Mouse (Mus musculus): Measurements from ENCODE around the gene Usp44.
"Not testable (repeated sequence)": the region's sequence is repeated elsewhere in the genome, so short reads cannot be mapped to it uniquely, and the experiment has no call there.

Gene Usp44
- long read RNA-seq, experiment 1, result 0 reads
- long read RNA-seq, experiment 2, result 0 reads

DNA sequence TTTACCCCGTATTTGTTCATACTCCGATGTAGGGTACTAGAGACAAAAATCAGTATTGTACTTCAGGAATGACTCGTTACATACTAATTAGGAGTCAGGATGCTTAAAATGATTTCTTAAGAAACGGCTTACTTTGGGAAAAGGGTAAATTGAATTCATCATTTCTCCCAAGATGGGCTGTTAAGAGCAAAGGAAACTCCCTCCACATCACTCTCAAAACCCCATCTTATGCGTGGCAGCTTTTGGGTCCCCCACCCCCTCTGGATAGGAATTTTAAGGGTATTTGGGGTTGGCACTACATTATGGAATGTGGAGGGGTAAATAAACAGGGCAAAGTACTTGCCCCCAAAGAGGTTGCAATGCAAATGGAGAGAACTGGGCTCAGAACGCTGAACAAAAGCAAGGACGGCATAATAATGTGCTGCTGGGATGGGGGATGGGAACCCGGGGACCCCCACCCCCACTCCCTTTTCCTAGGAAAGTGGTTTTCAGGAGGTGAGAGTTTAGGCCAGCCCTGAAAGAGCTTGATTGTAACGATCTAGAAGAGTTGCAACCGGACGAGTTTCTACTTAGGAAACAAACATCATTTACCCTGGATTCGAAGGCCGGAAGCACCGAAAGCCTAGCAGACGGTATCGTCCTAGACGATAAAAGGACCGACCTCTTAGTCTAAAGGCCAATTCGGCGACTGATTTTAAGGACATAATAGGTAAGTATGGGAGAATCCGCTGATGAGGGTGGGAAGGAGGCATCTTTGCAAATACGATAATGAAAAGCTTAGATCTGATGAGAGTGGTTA, at the start of gene Usp44:
TSS of gene Usp44 (plus strand) at position 625 of the 799 bp plus-strand sequence.
- intact Hi-C loops (cut with DNase I), result no loop called here

DNA sequence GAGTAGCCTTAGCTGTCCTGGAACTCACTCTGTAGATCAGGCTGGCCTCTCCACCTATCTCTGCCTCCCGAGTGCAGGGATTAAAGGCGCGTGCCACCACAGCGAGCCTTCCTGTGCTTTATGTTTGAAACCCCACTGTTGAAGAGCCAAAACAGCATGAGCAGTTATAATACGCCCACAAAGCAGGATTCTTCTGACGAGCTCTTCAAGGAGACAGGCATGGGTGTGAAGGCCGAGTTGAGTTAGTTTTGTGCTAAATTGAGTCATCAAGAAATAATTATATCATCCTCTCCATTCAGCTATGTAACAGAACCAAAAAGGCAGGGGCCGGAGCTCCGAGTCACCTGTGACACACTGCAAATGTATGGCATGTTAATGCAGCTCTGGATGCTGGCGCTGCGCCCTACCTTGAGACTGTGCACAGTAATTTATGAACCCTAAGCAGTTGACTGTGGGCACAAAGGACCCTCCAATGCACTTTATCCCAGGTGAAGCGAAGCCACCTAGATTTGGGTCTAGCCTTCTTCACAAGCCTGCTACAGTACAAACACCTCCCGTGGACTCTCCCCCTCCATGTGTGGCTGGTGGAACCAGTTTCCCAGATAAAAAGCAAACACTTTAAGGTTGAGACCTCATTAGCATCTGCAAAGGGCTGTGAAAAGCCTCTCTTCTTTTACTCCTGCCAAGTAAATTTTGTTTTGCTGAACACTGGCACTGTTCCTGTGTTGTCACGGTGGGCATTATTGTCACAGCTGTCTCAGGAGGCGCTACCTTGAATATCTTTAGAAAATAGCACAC, 47.9 kb upstream of the Usp44 start:
- intact Hi-C loops (cut with DNase I), result no loop called here

DNA sequence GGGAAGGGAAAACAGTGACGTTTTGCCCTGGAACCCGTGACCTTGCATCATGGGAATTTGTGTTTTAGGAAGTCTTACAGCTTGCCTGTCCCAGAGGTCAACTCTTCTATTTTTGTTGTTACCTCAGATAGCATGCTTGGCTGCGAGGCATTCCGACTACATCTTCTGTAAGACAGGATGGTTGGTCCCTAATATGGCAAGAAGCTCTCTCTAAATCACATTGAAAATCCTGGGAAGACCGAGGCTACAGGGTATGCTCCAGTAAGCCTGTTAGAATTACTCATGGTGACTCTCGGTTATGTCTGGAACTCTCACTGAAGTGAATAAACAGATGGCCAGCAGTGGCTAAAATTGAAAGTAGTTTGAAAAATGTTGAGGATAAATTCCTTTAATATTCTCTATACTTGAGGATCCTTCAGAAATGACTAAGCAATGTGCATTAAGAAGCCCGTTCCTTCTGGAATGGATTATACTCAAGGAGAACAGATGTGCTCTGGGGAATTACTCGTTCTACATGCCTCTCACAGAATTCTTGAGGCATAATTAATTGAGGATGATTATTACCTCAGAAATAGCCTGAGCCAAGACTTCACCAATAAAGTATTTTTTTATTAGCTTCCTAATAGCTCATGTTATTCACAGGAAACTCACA, 31.5 kb upstream of the Usp44 start:
- intact Hi-C loops (cut with DNase I), result no loop called here

DNA sequence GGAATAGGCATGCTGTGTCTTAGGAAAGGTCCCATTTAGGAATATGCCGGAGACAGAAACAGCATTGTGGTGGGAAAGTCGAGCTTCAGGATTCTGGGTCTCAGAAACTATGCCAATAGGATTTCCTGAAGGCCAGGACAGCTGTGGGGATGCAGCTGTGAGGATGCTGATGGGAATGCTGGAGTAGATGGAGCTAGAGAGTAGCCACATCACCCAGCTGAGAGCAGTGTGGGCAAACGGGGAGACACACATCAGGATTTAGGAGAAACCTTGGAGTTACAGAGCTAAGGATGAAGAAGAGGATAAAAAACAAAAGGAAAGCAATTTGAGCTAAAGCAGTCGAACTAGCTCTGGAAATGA, 31.0 kb upstream of the Usp44 start:
- intact Hi-C loops (cut with DNase I), result no loop called here

DNA sequence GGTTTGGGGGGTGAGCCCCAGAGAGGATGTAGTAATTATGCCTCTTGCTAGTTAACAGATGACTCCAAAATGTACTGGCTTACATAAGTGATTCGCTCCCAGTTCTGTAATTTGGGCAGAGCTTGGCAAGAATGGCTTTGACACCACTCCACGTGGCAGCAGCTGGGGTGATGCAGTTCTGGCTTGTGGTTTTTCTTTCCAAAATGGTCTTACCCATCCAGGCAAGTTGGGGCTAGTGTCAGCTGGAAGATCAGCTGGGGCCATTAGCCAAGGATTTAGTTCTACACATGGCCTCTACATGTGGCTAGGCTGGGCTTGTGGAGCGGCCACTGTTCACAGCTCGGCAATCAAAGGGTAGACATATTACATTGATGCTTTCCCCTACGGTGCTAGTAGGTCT, 30.5 kb upstream of the Usp44 start:
- intact Hi-C loops (cut with DNase I), result no loop called here

DNA sequence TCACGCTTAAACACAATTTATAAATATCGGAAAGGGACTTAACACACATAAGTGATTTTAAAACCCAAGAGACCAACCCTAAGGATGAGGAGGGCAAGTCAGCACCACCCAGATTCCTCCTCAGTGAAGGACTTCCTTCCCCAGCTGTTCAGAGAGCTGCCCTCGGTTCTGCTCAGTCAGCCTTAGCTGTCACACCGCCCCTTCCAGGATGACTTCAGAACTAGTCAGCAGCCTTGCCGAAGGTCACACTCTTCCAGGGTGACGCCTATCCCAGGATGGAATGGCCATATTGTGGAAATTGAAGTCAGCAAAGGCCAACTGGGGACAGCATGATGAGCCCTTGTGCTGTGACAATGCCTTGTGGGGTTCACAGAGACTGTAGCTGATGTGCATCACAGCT, 28.2 kb upstream of the Usp44 start:
- intact Hi-C loops (cut with DNase I), result no loop called here

DNA sequence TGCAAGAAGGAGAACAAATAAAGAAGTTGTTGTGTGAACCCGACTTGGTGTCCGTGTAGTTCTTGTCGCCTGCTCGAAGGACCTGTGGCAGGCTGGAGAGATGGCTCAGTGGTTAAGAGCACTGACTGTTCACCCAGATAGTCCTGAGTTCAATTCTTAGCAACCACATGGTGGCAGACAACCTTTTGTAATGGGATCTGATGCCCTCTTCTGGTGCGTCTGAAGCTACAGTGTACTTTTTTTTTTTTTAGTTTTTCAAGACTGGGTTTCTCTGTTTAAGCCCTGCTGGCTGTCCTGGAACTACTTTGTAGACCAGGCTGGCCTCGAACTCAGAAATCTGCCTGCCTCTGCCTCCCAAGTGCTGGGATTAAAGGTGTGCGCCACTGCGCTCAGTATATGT, 21.9 kb upstream of the Usp44 start:
- intact Hi-C loops (cut with DNase I), result not testable (repeated sequence)

DNA sequence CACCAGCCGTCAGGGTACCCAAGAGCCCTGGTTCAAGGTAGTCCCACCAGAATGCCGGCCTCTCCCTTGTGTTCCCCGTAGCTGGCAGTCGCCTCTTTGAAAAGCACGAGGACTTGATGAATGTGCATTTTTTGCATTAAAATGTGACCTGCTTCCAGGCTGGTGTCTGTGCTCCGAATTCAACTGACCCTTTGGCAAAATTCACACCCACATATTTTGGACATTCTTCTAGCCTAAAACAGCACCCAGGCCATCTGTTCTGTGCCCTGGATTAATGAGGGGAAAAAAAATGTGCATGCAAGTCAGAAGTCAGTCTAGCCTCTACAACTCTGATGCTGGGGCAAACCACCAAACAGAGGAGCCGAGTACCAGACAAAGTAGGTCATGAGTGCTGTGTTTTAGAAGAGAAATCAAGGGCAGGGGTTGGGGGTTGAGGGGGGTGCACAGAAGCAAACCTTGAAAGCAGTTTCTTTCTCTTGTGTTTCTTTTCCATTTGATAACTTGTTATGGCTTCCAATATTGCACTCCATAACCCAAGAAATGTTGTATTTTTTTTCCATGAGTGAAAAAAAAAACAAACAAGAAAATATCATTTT, 20.7 kb upstream of the Usp44 start:
- intact Hi-C loops (cut with DNase I), result loop anchor here (5.0 to 10.0 kb wide), 2 partner anchors 154 to 218 kb away; no protein-coding TSS in a partner anchor

DNA sequence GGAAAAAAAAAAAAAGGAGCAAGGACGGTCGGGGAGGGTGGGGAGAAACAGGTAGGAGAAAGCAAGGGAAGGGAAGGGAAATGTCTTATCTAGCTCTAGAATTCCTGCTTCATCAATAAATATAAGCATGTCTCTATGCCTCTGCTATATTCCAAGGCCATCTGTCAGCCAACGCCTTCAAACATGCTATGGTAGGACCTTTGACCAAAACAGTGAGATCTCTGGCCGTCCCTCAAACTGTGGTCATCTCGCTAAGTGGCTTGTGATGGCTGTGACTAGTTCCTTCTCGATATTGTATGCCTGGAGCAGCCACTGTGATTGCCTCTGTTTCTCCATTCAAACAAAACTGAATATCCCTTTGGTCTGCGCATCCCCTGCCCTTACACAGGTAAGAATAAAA, 19.3 kb upstream of the Usp44 start:
- intact Hi-C loops (cut with DNase I), result loop anchor here (5.0 to 10.0 kb wide), 2 partner anchors 153 to 220 kb away; no protein-coding TSS in a partner anchor

DNA sequence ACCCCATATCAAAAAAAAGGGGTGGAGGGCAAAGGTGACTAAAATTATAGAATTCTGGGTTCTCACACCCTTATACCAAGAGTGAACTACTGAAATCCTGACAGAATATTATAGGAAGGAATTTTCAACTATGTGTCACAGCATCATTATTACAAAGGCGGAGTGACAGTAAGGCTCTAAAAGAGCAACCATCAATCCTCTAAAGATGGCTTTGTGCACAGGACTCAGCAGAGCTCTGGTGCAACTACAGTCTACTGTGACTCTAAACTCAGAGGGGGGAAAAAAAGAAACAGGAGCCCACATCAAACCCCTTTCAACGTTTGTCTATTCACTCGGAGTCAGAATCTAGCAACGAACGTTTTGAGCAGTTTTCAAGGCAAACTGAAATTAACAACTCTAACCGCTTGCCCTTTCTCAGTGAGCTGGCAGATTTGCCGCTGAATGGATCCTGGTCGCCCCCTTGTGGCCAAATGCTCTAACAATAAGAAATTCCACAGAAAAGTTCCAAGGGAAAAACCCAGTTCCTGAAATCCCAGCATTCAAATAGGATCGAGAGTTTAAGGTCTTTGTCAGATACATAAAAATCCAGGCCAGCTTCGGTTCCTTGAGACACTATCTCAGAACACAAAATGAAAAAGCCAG, 18.5 kb upstream of the Usp44 start:
- intact Hi-C loops (cut with DNase I), result loop anchor here (5.0 to 10.0 kb wide), 2 partner anchors 152 to 221 kb away; no protein-coding TSS in a partner anchor

DNA sequence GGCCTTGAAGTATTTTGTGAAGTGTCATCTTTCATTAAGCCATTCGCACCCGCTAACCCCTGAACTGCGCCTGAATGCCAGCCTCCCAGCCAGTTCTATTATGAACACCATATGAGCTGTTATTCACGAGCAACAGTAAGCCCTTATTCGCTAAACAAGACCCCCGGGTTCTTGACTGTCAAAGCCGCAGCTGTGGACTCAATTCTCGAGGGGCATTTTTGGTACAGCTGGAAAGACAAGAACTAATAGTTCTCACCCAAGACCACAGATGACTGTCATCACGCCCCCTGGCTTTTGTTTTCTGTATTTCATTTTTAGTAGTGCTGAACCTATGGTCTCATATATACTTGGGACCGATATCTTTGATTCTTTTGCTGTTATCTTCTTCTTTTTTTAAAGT, 17.6 kb upstream of the Usp44 start:
- intact Hi-C loops (cut with DNase I), result loop anchor here (5.0 to 10.0 kb wide), 2 partner anchors 151 to 221 kb away; no protein-coding TSS in a partner anchor

DNA sequence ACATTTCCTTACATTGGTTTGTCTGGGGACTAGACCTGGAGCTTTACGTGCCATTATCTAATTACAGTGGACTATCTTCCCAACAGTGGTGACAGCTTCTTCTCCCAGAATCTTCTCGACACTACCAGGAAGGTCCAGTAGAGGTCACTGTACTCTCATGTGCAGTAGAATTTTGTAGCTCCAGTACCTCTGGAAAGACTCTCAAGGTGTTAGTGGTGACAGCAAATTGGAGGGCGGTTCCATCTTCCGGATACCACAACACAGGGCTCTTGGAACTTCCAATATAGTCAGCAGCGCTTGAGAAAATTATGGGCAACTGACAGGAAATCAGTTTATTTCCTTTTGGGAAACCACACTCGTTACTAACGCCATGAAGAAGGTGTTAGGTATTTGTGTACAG, 12.7 kb upstream of the Usp44 start:
- intact Hi-C loops (cut with DNase I), result loop anchor here (5.0 to 10.0 kb wide), 2 partner anchors 146 to 299 kb away; no protein-coding TSS in a partner anchor

DNA sequence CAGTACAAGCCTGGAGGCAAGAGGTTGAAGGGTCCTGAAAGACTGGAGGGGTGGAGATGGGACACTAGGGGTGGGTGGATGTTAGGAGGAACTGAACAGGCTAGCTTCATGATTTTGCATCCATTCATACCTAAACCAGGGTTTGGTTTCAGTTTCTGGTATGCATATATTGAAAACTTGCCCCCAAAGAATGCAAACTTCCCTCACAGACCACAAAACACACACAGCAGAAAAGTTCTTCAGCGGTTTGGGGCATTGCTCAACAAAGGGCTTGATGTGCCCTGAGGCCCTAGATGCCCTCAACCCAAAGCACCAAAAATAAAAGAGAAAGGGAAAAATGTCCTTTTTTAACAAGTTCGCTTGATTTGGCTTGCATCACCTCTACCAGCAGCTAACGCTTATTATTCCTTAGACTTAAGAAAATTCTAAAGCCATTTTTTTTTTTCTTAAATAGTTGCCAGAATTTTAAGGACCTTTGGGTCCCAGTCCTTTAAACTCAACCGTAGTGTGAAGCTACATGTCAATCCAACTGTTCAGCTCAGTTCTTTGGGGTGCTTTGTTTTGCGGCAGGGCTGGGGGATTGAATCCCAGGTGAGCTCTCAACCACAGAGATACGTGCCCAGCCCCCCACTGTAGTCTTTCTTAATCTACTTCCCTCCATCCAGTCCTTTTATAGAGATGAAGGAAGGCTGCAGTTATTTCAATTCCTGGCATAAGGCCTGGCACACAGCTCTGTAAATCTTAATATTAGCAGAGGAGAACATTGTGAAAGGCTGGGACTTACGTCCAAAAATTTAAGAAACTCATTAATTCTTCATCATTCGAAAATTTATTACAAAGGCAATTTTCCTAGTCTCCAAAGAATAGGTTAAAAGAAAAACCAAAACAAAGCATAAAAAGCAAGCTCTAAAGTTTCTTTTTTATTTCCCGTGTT, 1.2 kb upstream of the Usp44 start:
- intact Hi-C loops (cut with DNase I), result no loop called here

DNA sequence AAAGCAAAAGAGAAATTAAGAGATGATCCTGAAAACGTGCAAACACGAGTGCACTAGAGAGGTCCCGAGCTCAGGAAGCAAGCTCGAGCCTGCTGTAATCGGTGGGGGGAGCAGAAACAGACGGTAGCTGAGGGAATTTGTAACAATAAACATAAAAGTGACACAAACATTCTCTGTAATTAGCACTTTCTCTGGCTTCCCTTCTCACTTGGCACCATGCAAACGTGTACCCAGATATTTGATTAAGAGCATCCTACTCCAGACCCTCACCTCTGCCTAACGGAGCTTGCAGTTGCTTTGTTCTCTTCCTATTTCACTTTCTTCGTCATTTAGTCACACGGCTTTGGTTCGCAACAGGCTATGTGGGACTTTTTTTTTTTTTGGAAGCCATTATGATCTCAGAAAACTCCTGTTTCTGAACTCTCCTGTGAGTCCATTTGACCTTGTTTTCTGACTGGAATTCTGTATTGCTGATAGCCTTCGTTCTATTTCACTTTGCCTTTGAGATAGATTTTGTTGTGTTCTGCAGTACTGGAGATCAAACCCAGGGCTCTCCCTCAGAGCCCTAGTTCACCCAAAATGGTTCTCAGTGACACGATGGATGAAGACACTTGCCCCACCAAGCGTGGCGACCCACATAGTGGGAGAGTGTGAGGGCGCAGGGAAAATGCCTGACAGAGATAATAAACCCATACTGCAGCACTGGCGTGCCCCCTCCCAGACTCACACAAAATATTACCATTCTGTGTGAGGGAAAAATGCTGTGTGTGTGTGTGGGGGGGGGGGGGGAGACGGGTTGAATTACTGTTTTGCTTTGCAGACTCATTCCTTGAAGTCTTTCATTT, 597 bp downstream of the Usp44 start:
- intact Hi-C loops (cut with DNase I), result no loop called here

DNA sequence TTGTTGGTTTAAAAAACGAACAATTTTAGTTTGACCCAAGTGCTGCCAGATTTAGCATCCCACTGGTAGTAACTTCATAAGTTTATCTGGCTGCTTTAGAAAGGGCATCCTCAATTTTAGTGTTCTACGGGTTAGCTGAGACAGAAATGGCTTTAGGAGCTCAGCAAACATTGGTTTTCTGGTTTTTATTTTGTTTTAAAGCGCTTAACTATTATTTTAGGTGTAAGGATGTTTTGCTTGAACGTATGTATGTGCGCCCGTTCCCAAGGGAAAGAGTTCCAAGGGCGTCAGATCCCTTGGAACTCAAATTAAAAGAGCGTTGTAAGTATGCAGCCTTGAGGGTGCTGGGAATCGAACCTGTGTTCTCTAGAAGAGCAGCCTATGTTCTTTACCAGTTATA, 1.5 kb downstream of the Usp44 start:
- intact Hi-C loops (cut with DNase I), result no loop called here

DNA sequence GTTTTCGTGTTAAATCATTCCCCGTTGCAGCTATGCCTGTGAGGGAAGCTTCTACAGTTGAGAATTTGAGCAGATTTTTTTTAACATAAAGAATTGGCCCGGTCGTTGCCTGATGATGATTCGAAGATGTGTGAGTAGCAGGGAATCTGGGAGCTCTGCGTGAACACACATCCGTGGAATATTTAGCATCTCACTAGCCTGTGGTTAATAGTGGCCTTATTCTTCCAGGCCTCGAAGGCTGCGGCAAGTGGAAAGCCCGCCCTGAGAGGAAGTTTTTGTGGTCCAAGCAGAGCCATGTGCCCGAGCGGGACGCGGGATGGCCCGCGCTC, 2.0 kb downstream of the Usp44 start:
- intact Hi-C loops (cut with DNase I), result no loop called here

DNA sequence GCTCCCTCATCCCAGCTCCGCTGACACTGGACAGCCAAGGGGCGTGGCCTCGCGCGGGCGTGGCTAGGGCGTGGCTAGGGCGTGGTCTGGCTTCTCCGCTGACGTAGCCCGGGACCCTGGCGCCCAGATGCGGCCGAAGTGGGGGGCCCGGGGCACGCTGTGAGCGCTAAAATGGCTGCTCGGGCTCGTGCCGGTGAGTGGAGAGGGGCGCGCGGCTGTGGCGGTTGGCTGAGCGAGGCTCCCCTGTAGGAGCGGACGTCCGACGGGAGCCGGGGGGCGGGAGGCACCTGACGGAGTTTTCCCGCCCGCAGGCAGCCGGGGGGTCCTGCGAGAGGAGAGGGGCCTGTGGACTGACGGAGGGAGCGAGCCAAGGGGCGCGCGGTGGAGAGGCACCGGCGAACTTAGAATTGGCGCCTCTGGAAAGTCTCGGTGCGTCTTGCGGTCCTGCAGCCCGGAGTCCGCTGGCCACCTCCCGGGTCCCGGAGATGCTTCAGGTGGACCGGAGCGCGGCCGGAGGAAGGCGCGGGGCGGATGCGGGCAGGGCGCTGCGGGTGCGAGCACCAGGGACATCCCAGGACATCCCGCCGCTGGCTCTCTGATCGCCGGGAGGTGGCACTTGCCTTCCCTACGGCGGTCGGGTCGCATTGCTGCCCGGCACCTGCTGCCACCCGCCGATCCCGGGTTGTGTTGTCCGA, 2.5 kb downstream of the Usp44 start:
- intact Hi-C loops (cut with DNase I), result no loop called here

DNA sequence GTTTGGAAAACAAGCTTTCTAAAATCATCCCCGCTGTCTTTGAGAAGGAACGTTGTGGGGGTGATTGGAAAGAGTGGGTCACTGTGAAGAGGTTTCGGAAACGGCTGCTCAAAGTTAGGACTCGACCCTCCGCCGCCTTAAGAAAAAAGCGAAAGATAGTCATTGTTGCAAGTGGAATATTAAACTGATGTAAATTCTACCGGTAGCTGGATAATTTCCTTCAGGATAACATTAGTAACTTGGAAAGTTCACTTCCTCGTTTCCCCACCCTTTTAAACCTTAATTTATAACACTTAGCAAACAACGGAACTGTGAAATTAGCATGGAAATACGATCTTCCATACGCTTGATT, 3.0 kb downstream of the Usp44 start:
- intact Hi-C loops (cut with DNase I), result no loop called here

All from adrenal gland (tissue).